Mouse (Mus musculus) ovary, postnatal 10 days (tissue): ENCODE data around the gene Pih1d2.
"Not testable (repeated sequence)": the region's sequence is repeated elsewhere in the genome, so short reads cannot be mapped to it uniquely, and the experiment has no call there.

ENCODE experiments used
- DNase-seq: peaks from one replicate; pipeline ENCODE4 v3.0.0; 2022; ENCODE audit warnings: low spot score

Gene Pih1d2

DNA sequence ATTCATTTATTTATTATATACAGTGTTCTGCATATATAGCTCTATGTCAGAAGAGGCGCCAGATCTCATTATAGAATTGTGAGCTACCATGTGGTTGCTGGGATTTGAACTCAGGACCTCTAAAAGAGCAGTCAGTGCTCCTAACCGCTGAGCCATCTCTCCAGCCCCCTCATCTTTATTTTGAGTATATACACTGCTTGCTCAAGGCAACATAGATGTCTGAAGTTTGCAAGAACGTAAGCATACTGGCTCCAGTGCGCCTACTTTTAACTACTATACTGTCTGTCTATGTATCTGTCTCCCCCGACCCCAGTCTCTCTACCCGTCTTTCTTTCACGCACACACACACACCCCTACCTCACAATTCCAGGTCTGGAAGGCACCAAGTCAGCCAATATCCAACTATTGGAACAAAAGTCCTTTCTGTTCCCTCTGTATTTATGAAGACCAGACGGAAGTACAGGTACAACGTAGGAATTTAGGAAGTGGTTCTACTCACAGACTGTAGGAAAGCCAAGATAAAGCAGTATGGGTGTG, 741 bp downstream of the Pih1d2 start:
- no peak for DNase-seq

DNA sequence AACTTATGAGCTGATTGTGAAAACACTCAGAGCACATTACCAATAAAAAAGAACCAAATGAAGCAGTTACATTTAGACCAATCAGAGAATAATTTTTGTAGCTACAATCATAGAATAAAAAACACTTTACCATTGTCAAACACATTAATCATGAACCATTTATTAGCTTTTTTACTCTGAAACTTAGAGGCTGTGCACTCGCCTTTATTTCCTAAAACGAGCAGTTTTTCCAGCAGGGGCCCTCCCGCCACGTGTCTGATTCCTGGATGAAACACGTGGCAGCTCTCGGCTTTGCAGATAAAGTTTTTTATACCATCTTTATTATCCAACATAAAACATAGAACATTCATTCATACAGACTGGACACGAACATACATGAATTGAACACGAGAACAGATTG, 13.8 kb downstream of the Pih1d2 start:
- DNase-seq, result not testable (repeated sequence)

DNA sequence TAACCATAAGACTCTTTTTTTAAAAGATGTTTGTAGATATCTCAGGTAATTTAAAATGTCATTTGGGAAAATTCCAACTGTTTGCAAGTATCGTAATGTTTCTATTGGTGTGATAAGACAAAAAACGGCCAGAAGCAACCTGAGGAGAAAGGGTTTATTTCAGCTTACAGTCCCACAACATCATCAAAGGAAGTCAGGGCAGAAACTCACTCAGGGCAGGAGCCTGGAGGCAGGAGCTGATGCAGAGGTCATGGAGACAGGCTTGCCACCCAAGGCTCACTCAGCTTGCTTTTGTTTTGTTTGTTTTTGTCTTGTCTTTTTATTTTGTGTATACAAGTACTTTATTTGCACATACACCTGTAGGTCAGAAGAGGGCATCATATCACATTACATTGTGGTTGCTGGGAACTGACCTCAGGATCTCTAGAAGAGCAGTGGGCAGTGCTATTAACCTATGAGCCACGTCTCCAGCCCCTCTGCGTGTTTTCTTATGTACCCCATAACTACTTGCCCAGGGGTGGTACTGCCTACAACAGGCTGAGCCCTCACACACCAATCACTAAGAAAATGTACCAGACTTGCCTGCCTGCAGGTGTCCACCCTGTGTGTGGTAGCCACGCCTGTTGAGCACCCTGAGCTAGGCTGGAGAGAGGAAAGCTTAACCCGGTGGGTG, 15.0 kb downstream of the Pih1d2 start:
- no peak for DNase-seq

DNA sequence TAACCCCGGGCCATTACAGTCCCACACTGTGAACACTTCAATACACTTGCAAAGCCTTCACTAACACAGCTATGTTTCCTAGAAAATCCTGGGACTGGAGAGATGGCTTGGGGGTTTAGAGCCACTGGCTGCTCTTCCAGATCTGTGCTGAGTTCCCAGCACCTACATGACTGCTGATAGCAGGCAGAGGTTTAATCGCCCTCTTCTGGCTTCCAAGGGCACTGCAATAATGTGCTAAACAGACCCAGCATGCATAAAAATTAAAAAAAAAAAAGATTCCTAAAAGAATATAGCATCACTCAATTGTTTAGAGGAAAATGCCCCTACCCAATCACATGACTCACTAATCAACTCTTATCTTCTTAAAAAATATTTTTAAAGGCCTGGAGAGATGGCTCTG, 15.9 kb downstream of the Pih1d2 start:
- DNase-seq, result no peak

DNA sequence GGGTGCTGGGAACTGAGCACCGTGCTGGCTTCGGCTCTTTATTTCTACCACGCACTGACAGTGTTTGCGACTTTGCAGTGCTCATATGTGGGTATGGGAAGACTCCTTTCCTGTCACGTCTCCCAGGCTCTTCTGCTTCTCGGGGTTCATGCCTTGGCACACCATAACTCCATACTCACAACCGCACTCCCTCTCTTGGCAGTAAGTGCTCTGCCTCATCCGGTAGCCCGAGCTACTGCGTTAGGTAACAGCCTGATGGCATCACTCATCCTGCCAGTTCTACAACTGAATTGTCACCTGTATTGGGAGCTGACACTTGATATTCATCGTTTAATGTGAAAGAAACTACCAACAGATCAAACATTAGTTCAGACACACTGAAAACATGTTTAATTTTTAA, 17.1 kb downstream of the Pih1d2 start:
- no peak for DNase-seq

DNA sequence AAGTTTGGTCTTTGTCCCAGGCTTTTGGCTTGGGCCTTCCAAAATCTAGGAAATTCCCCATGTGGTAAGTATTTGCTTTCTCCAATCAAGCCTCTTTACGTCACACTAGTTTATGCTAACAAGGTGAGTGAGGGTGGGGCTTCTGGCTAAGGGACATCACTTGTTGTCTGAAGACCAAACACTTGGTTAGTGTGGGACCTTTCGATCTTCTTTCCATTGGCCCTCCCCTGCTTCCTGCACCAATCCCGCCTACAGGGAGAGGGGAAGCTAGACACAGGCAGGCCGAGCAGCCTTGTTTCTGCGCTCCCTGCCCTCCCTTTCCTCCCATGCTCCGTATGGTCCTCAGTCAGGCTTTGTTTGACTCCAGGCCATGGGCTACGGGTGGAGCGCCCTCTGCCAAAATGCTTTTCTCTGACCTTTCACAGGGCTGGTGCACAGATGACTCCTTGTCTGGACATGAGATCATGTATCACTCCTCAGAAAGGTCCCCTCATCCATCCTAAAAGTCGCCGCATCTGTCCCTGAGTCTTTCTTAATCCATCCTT, 29.8 kb downstream of the Pih1d2 start:
- DNase-seq, result no peak

DNA sequence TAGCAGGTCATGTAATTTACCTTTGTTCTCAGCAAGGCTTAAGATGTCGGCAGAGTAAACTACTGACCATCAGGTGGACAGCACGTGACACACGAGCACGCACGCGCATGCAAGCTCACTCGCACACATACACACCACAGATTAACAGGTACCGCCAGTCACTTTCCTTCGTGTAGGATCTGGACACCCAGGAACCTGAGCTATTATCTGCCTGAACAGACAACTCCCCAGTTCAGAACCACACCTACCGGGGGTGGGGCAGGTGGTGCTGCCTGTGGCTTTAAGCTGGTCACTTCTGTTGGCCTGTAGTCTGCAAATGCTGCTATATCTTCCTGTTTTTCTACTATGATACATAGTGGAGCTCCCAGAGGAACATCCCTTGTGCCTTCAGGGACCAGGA, 33.4 kb downstream of the Pih1d2 start:
- no peak for DNase-seq

DNA sequence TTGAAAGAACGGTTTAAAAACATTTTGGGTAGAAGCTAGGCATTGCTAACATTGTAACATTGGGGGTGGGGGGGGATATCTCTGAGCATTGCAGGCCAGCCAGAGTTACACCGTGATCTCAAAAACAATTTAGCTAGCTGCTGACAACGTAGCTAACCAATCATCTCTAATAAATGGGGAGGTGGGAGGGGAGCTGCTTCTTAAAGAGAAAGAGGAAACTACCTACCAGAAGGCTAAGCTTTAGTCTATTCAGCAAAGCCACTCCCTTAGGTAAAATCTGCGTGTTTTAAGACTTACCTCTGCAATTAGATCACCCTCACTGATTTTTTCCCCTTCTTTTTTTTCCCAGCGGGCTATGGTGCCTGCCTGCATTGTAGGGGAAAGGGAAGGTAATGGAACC, 41.3 kb downstream of the Pih1d2 start:
- DNase-seq, result no peak

DNA sequence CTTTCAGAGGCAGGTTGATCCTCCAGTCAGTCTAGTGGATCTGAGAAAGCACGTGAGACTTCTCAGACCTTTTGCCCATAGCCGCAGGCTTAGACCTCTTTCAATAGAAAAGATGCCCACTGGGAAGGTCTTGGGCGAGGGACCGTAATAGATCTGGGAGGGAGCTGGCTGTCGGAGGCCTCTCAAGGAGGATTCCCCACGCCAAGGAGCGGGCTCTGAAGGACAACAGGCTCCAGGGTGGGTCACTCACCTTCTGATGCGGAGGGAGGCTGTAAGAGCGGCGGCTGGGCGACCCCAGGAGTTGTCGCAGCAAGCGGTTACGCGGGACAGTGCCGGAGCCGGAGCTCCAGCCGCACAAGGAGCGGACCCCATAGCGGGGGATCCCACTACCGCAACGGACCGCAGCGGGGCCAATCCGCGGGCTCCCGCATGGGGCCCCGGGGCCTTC, 41.8 kb downstream of the Pih1d2 start:
- DNase-seq, result no peak

DNA sequence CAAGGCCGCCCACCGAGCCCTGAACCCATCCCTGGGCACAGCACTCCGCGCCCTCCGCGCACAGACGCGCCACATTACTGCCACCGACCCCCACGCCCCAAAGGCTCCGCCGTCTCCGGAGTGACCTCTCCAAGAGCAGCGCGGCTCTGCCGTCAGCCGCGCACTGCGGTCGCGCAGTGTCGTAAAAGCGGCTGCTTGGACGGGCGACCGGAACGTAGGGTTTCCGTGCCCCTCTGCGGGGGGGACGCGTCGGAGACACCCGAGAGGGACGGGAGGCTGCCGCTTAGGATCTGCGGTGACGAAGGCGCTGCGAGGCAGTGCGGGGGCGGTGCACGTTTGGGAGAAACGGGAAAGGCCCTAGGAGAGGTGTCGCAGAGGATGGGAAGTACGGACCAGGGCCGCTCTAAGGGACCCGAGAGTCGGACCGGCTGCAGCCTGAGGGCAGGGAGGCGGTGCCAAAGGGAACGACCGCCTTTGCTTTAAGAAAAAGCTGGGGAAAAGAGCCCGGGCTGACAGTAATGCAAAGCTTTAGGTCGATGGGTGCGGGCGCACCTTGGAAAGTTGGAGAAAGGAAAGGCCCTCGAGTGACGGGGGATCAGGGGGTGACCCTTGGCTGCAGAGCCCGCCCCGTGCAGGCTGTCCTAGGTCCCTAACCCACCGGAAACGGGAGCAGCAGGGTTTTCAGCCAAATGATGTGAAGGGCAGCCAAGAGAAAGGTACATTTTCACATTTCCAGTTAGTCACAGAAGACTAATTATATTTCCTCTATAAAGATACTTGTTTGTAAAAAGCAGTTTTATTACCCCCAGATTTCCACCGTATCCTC, 42.5 kb downstream of the Pih1d2 start, which contains the start of gene Dlat:
Gene Dlat (minus strand): TSS at position 389 of the 826 bp plus-strand sequence.
- DNase-seq, result peak; percentile 74

DNA sequence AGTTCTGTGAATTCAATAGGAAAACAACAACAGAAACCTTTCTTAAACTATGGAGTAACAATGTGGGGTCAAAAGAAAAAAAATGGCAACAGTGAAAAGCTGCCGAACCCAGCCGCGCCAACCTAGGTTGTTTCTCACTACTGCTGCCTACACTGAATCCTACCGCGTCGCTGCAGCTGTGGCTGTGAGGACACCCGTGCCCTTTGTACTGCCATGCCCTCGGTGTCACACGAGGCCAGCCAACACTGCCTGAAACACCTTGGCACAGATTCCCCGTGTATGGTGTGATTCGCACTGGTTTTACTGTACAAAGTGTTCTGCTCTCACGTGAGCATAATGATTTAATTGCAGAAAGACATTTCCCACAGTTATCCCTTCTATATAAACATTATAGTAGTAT, 43.3 kb downstream of the Pih1d2 start:
- no peak for DNase-seq

DNA sequence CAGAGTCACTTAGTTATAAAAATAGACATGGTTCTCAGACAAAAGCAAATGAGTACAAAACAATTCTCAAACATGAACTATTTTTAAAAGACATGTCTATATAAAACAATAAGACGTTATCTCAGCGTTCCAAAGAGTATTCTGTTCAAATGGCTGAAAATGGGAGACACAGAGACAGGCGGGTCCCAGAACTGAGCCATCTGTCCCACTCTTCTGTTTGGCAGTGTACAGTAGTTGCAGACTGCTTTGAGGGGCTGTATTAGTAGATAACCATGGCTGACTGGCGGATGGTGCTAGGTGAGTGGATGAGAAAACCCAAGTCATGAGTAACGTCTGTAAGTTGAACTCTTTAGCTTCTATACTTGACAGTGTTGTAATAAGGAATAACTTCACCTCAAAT, 47.7 kb downstream of the Pih1d2 start:
- no peak for DNase-seq

DNA sequence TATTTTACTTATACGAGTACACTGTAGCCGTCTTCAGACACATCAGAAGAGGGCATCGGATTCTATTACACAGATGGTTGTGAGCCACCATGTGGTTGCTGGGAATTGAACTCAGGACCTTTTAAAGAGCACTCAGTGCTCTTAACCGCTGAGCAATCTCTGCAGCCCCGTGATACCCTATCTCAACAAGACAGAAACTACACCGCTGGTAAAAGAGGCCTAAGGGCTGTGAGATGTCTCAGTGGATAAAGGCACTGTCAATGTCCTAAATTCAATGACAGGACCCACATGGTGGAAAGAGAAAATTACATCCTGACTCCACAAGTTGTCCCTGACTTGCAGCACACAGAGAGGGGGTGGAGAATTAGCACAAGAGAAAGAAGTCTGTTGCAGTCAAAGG, 49.3 kb downstream of the Pih1d2 start:
- DNase-seq, result no peak

DNA sequence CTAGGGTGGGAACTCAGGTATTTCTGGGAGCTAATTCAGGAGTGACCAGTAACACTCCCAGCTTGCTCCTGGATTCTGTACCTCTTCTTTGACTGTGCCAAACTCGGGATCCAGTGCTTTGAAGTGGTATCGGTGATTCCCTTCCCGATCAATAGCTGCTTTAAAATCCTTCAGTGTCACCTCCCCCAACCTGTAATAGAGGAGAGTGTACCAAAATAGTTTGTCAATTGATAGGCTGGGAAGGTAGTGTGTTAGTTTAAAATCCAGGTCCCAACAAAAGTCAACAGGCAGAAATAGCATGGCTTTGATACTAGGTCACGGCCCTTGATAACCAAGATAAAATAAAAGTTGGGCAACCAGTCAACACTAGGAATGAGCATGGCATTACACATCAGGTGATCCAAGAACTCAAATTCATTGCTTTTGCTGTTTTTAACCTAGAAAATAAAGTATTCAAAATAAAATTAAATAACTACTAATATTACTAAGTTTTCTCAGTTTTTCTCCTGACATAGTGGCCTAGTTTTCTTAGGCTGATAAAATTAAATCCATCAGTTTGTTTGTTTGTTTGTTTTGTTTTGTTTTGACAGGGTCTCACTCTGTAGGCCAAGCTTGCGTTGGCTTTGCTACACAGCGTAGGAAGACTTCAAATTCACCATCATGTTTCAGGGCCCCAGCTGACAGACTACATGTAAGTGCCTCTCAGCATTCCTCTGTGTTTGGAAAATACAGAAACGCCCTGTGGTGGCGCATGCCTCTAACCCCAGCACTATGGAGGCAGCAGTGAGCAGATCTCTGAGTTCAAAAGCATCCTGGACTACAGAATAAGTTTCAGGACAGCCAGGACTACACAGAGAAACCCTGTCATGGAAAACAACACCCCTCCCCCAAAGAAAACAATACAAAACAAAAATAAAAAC, 50.7 kb downstream of the Pih1d2 start:
- no peak for DNase-seq

DNA sequence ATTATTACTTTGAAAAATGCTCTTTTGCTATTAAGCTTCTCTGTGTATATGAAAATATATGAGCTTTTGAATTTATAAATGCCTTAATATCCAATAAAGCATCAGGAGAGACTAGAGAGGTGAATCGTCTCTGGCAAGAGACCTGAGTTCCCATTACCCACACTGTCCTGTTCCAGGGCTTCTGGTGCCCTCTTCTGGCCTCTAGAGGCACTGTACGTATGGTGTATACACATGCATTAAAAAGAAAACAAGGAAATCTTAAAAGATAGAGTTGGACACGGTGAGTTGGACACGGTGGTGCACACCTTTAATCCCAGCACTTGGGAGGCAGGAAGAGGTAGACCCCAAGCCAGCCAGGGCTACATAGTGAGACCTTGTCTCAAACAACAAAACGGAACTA, 53.6 kb downstream of the Pih1d2 start:
- DNase-seq, result no peak
